Mouse (Mus musculus) C2C12 (cell line): ENCODE measurements around the gene Zfp839.
"Not testable (repeated sequence)": the region's sequence is repeated elsewhere in the genome, so short reads cannot be mapped to it uniquely, and the experiment has no call there.

Source experiments
- CEBPB ChIP-seq: IDR thresholded peaks from one replicate; pipeline ENCODE4 v1.6.1; 2011; ENCODE audit warnings: low read depth, mild to moderate bottlenecking, control low read depth, moderate library complexity
- CTCF ChIP-seq: IDR thresholded peaks from one replicate; pipeline ENCODE4 v1.5.1; 2011; ENCODE audit not compliant: control insufficient read depth, insufficient read depth, insufficient read length
- FOSL1 ChIP-seq: IDR thresholded peaks from one replicate; pipeline ENCODE4 v1.8.0; 2011; ENCODE audit warnings: mild to moderate bottlenecking, low read length; ENCODE audit not compliant: poor library complexity, insufficient read depth, severe bottlenecking
- MAX ChIP-seq: IDR thresholded peaks from one replicate; pipeline ENCODE4 v1.6.1; 2011; ENCODE audit warnings: mild to moderate bottlenecking, control low read depth
- MYOG ChIP-seq: IDR thresholded peaks from one replicate; pipeline ENCODE4 v1.6.1; 2011; ENCODE audit not compliant: control insufficient read depth, insufficient read length; ENCODE audit errors: extremely low read depth

DNA sequence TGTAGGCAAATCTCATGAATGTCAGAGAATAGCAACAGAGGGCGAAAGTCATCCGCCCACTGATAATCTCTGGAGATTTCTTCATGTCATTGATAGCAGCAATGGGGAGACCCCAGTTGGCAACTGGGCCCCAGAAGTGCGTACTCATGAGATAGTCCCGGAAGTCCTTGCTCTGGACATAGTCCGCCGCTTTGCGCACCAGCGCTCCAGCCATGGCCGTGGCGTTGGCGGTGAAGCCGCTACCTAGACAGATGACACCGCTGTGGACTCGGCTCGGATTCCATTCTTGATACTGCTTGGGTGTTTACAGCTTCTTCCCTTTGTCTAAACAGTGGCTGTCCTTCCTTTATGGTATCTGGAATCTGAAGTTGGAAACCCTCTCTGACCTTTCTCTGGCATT lies 8.6 kb downstream of the Zfp839 start:
- not testable (repeated sequence) for TF ChIP-seq CTCF, FOSL1, MAX, MYOG, CEBPB
